Mouse (Mus musculus) ES-CJ7 (cell line): Measurements from ENCODE around the gene Tekt1.
A peak's percentile ranks its signal among the peaks of the same experiment; 100 is the strongest.
"Not testable (repeated sequence)": the region's sequence is repeated elsewhere in the genome, so short reads cannot be mapped to it uniquely, and the experiment has no call there.

ENCODE experiments used
- DNase-seq: peaks from one replicate; pipeline ENCODE4 v3.0.0; 2011; ENCODE audit warnings: low read depth, low spot score

Tekt1 gene

DNA sequence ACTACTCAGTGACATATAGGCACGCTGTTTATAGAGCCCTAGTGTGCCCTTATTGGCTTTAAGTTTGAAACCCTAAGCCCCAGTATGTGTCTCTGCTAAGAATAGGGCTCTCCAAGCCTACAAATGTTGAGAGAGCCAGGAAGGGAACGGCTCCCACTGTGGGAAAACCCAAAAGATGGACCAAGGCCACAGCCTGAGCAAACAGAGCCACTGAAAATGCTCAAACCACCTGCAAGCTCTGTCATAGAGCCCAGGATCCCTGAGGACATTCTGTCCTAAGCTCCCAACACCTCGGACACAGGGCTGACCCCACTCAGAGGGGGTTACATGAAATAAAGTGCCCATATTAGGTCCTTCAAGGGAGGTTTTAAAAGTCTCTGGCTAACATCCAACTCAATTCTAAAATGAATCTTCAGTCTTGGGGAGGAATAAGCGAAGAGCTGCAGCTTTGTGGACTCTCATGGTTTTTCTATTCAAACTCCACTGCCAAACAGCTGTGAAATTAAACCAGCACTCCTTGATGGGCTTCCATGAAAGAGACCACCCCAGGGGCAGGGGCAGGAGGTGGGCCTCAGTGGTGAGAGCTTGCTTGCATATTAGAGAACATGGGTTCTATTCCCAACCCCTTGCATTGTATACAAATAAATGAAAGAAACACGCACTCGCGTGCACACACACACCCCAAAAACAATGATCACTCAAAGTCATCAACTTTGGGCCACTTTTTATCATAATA is 27.3 kb upstream of the Tekt1 start:
- no peak for DNase-seq

GRCm38 (mm10) chr11:72388113-72388529 is 25.9 kb upstream of the Tekt1 start:
- no peak for DNase-seq

GRCm38 (mm10) chr11:72379351-72379750 is 17.1 kb upstream of the Tekt1 start:
- no peak for DNase-seq

GRCm38 (mm10) chr11:72378222-72378621 is 16.0 kb upstream of the Tekt1 start:
- DNase-seq: no peak

DNA sequence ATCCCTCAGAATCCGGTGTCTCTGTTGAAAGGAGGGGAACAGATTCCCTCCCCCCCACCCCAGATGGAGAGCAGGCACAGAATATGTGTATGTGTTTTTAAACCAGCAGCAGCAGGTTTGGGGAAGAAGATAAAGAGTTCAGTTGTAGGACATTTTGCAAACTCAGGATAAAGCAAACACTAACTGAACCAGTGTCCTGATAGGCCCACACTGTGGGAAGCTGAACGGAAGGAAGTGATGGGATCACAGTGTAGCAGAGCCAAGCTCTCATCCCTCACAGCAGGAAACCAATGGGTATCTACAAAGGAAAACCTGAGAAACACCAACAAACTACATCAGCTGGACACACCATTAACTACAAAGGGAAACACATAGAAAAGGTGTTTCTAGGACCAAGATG is 14.3 kb upstream of the Tekt1 start:
- peak; percentile 66 for DNase-seq

DNA sequence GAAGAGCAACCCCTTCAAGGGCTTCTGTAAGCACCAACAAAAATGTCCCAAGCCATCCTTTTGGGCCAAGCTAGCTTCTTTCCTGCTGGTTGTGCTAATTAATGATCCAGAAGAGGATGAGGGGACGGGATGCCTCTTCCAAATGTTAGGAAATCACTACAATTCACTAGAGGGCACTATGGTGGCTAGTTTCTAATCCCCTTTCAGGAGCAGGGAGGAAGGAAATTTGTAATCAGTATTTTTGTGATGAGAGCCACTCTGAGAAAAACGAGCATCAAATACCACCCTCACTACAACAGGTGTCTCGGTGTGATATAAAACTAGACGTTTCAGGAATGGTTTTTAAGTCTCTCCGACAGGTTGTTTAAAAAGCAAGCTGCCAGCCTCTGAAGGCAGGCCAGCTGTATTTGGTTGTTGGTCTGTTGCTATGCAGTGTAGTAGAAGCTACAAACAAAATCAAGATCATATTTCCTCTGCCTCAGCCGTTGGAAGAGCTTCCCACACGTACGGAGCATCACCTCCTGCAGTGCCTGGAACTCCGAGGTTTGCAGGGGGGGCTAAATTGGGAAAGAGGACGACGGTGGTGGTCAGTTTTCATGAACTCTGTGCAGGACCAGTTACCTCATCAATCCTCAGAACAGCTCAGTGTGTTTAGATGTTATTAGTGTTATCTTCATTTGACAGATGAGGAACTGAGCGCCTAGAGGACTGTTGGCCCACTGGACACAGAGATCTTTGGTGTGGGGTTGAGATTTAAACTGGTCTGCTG is 7.8 kb upstream of the Tekt1 start:
- DNase-seq: no peak

DNA sequence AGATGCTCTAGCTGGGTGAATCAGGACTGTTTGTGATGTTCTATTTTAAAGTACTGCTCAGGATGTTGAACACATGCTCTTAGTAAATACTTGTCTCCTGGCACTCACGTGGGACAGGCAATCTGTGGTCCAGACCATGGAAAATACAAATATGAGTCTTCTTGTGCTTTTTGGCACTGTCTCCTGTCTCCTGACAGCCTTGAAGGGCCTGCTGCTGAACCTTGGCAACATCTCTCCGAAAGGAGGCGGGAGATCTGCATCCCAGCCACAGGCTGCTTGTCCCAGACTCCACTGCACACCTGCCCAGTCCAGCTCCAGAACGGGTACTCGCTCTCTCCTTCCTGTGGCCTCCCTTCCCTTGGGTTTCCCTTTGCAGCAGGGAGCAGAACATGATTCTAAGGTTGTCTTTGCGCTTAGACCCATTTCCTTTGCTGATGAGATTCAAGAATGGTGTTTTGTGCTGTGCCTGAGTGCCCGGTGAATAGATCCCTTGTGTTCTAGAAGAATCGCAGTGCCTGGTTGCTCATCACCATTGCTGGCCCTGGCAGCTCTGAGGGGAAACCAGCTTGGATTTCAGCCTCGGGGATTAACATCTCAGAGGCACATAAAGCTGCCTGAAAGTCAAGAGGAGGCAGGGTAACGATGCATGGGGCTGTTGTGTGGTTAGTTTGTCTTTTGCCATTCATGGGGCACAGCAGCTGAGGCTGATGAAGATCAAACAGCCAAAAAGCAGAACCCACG is 5.9 kb upstream of the Tekt1 start:
- DNase-seq: no peak

GRCm38 (mm10) chr11:72366126-72366525 is 3.9 kb upstream of the Tekt1 start:
- no peak for DNase-seq

DNA sequence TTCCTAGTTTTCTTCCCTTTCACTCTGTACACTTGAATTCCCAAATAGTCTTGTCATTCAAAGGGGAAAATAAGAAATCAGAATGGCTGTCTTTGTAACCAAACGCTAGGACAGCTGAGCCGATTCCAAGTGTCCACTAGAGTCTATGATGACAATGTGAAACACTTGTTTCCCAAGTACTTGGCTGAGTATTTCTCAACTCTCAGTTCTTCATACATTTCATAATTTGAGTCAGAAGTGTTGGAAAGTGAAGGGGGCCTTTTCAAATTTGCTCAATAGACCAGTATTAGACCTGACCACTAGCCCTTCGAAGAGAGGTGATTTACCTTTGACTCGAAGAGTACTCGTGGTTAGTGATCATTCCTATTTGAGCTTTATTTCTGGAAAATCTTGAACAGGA is 2.3 kb upstream of the Tekt1 start:
- no peak for DNase-seq

DNA sequence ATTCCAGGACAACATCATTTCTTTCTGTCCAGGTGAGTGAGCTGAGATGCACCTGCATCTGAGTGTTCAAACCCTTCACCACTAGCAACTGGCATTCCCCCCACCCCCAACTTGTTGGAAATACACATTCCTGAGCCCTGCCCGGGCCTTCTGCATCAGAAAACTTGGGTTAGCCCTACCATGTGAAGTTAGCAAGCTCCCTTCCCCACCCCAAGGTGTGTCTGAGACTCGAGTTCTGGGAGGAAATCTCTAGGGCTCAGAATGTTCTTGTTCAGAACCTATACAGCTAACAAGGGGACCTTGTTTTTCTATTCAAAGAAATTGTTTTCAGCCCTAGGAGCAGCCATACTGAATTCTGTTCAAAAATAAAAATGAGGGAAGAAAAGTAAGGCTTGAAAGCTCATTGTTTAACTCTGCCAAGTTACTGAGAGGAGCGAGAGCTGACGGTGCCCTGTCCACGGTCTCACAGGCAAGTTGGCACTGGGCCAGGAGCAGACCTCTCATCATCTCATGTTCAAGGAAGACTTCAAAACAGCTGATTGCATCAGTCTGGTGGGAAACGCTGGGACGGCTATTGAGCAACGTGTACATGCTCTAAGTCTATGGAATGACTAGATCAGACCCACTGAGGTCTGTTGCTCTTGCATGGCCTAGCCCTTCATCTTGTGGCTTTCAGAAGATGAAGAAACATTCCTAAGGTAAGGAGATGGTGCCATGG is 1.4 kb upstream of the Tekt1 start:
- DNase-seq: no peak

- peak; percentile 95 for DNase-seq
Observed at GRCm38 (mm10) chr11:72361385-72362346, 576 bp downstream of the Tekt1 start.

GRCm38 (mm10) chr11:72354971-72355728 is 7.1 kb downstream of the Tekt1 start:
- DNase-seq: peak; percentile 90

DNA sequence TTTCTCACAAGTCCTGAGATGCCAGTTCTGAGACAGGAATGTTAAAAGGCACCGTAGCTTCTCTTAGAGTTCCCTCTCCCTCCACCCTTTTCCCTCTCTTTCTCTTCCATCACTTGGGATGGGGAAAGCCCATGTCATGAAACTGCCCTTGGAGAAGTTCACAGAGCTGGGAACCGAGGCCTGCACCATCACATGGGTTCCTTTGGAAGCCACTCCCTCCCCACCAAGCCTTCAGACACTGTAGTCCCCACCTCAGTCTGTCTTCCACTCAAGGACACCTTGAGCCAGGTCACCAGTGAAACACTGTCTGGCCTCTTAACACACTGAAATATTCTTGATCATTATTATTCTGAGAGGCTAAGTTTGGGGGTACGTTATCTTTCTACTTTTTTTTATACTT is 9.1 kb downstream of the Tekt1 start:
- DNase-seq: peak; percentile 57

- no peak for DNase-seq
Observed at GRCm38 (mm10) chr11:72352272-72352671, 10.0 kb downstream of the Tekt1 start.

DNA sequence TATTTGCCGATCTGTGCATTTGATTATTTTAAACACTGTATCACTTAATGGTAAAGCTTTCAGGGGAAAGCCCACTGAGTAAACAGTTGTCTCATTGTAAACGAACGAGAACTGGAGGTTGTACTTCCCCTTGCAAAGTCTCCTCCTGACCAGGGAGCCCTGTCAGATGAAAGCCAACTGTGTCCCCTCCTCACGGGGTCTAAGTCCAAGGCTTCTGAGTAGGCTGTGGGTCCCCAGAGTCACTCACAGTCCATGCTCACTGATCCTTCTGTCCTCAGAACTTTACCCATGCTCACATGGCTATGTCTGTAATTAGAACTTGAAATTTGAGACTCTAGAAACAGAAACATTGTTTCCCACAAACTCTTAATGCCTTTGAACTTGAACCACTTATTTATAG is 12.6 kb downstream of the Tekt1 start:
- no peak for DNase-seq

DNA sequence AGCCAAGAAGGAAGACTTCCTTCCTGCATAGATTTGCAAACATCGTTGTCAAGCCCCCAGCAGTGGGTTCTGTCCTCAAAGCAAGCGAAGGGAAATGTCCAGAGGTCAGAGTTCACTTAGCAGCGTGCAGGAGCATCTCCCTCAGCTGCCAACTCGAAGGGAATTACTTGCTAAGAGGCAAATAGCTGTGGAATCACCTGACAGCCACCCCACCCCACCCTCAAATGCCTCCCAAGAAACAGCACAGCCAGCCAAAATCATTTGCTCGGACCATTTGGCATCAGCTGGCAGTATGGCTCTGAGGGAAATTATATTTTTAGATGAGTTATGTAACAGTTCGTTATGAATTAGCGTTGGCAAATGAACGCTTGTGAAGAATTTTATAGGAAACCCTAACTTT is 13.2 kb downstream of the Tekt1 start:
- no peak for DNase-seq

GRCm38 (mm10) chr11:72348563-72348962 is 13.7 kb downstream of the Tekt1 start:
- no peak for DNase-seq

GRCm38 (mm10) chr11:72344486-72344885 is 17.8 kb downstream of the Tekt1 start:
- no peak for DNase-seq

- peak; percentile 86 for DNase-seq
Observed at GRCm38 (mm10) chr11:72343904-72344303, 18.3 kb downstream of the Tekt1 start.

GRCm38 (mm10) chr11:72343238-72343625 is 19.0 kb downstream of the Tekt1 start:
- DNase-seq: not testable (repeated sequence)
